Comparison of ENCODE assay signal across 8 mouse cellular contexts in genomic region chr10:77258704-77259621, GRCm38 (mm10). TPM values are rescaled to one million over a fixed set of nuclear protein-coding genes. Genes with fewer than 3 reads are reported as not detected.
DNase-seq lines count a peak whose midpoint lies in the region; ATAC-seq lines count a peak whose summit lies in the region.

Gene Pofut2 (plus strand): TSS chr10:77259218.

- H3K4me3 ChIP-seq in hindbrain, embryonic 11.5 days (ENCODE audit: low read depth, low read length), result peak within 1 kb of the TSS; percentile 91

- peak within 1 kb of the TSS; percentile 86 for H3K27ac ChIP-seq in hindbrain, embryonic 11.5 days (ENCODE audit: low read depth, low read length)

- WGBS in hindbrain, embryonic 11.5 days, result under 1% methylated on average over 80 of the region's 81 CpGs

- H3K4me2 ChIP-seq in hindbrain, embryonic 11.5 days (replicated peaks; ENCODE audit: low read depth, low read length), result peak within 1 kb of the TSS; percentile 78

- peak within 1 kb of the TSS; percentile 82 for H3K9ac ChIP-seq in hindbrain, embryonic 11.5 days (ENCODE audit: low read depth, low read length)

- DNase-seq in Muller cell, postnatal 12 days (ENCODE audit: inconsistent ontology term), result peak; percentile 99
- peak; percentile 97 for DNase-seq in cerebellum, adult 9-11 months
- peak; percentile 89 to 95 for DNase-seq in frontal cortex, adult 2 months (ENCODE audit: extremely low spot score in 1 of 2, low spot score in 1 of 2)
- DNase-seq in hindbrain, embryonic 11.5 days (ENCODE audit: low spot score), result peak; percentile 99
- peak; percentile 90 to 95 for DNase-seq in layer of hippocampus, postnatal 10 days (ENCODE audit: low spot score in 2 of 2)
- peak; percentile 96 for DNase-seq in lung, postnatal 10 days
- DNase-seq in ovary, postnatal 36 days (ENCODE audit: low spot score), result peak; percentile 95
- peak; percentile 95 for DNase-seq in thymus, postnatal 25 days

- no peaks in the 10 kb centered on the region for H3K9me3 ChIP-seq in hindbrain, embryonic 11.5 days (ENCODE audit: control insufficient read depth, low read length)

- peak; percentile 98 for ATAC-seq in hindbrain, embryonic 11.5 days (ENCODE audit: low FRiP score)

- H3K4me1 ChIP-seq in hindbrain, embryonic 11.5 days (replicated peaks; ENCODE audit: control insufficient read depth, insufficient read depth, low read length), result 0 out of 2 replicates have a peak, but pooled peaks cover 3% of the 10 kb centered on the region

- no peaks in the 10 kb centered on the region for H3K27me3 ChIP-seq in hindbrain, embryonic 11.5 days (ENCODE audit: control insufficient read depth, insufficient read depth, low read length)

- H3K36me3 ChIP-seq in hindbrain, embryonic 11.5 days (ENCODE audit: control insufficient read depth, insufficient read depth, low read length), result no peaks in the 10 kb centered on the region

RNA-seq across cellular contexts. Expression of gene Pofut2, which starts in this region (rescaled TPM):
- polyA plus RNA-seq in frontal cortex, adult 2 months (2012; rRNA removed), result 30.3 and 32.8 TPM in 2 replicates
- 68.4 and 72.6 TPM in 2 replicates for polyA plus RNA-seq in hindbrain, embryonic 11.5 days (2014; fragmentation: Nextera tagmentation; extraction: Ambion mirVana)
- 10 to 100 TPM; 30.7 to 36.2 TPM for total RNA-seq in layer of hippocampus, postnatal 10 days (2021)

Comparison
In these comparisons a context has a peak if more than half of its experiments do, and no peak if none do; other contexts are left out.
1. Peak in every context shown above with its lines: DNase-seq, ATAC-seq, H3K4me3 ChIP-seq and H3K27ac ChIP-seq.